Mouse (Mus musculus): Measurements from ENCODE around the gene Dennd4b.

- TF ChIP-seq EP300 (IDR thresholded peaks at IDR 0.05; ENCODE audit: insufficient read depth, low read depth, low read length) (no peak), CTCF (IDR thresholded peaks at IDR 0.05) (no peak), POLR2A (IDR thresholded peaks at IDR 0.05; ENCODE audit: insufficient read depth, low read depth, low read length) (no peak)
These were observed 15.7 kb downstream of the Dennd4b start for GRCm38 (mm10) chr3:90280708-90281107.
